Mouse (Mus musculus): ENCODE data around the gene Bcl9. TPM values are rescaled to one million over a fixed set of nuclear protein-coding genes. Genes with fewer than 3 reads are reported as not detected.

Bcl9 gene
- polyA plus RNA-seq, 1 experiment = 7.3 TPM

DNA sequence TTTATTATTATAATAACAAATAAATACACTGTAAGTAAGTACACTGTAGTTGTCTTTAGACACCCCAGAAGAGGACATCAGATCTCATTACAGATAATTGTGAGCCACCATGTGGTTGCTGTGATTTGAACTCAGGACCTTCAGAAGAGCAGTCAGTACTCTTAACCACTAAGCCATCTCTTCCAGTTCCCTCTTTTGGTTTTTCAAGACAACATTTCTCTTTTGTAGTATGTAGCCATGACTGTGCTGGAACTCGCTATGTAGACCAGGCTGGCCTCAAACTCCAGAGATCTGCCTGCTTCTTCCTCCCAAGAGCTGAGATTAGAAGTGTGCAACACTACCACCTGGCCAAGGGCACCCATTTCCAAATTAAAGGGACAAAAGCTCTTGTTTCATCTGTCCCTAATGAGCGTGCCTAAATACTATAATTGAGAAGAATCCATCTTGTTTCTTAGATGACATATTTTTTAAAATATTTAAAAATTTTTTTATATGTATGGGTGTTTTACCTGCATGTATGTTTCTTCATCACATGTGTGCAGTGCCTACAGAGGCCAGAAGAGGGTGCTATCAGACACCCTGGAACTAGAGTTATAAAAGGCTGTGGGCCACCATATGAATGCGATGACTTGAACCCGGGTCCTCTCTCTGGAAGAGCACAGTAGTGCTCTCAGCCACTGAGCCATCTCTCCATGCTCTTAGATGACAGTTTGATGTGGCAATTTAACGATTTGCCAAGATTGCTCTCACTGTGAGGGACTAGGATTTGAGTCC is 66.9 kb downstream of the Bcl9 start:
- H3K4me1 ChIP-seq (ENCODE audit: control insufficient read depth, insufficient read depth, insufficient read length, low read length) = no peaks in the 10 kb centered on the region
- no peak overlapping the region for H3K27ac ChIP-seq (replicated peaks; ENCODE audit: low read depth, low read length)
- H3K4me3 ChIP-seq (ENCODE audit: insufficient read depth, low read depth, low read length) = no peak overlapping the region

DNA sequence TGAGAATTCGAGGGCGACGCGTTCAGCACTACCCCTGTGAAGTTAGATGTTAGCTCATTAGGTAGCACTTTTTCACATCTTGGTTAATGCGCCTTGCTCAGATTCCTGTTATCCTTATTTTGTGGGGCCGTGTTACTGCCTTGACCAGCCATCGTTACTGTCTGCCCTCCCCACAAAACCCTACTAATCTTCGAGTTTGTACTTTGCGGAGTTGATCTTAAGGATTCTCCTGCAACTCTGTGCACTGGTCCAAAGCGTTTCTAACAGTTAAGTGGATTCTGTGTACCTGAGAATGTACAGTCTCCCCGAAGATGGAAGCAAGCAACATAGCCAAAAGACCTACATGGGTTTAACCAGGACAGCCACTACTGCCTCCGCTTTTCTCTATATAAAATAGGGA is 69.3 kb downstream of the Bcl9 start:
- H3K27ac ChIP-seq (replicated peaks; ENCODE audit: low read depth, low read length) = 0 out of 2 replicates have a peak overlapping the region, but pooled peaks have one; percentile 37
- H3K4me3 ChIP-seq (ENCODE audit: insufficient read depth, low read depth, low read length) = peak overlapping the region; percentile 74
- H3K4me1 ChIP-seq (ENCODE audit: control insufficient read depth, insufficient read depth, insufficient read length, low read length) = no peaks in the 10 kb centered on the region

DNA sequence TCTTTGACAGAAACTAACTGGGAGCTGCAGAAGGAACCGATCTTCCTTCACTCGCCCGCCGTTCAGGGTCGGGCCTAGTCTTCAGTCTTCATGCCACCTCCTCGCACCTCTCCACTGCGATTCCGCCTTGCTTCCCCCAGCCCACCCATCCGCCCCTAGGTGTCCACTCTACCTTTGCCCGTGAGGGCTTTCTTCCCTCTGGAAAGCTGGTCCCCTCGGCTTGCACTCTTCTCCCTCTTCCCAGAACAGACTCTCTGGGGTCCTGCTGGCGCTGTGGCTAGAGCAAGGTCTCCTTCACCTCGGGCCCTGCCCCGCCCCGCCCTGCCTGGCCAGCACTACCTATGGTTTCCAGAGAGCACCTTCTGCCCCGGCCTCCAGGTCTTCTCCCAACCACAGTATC is 69.7 kb downstream of the Bcl9 start:
- Histone ChIP-seq H3K4me1 (ENCODE audit: control insufficient read depth, insufficient read depth, insufficient read length, low read length) (no peaks in the 10 kb centered on the region), H3K27ac (replicated peaks; ENCODE audit: low read depth, low read length) (peak overlapping the region; percentile 37), H3K4me3 (ENCODE audit: insufficient read depth, low read depth, low read length) (peak overlapping the region; percentile 74)

DNA sequence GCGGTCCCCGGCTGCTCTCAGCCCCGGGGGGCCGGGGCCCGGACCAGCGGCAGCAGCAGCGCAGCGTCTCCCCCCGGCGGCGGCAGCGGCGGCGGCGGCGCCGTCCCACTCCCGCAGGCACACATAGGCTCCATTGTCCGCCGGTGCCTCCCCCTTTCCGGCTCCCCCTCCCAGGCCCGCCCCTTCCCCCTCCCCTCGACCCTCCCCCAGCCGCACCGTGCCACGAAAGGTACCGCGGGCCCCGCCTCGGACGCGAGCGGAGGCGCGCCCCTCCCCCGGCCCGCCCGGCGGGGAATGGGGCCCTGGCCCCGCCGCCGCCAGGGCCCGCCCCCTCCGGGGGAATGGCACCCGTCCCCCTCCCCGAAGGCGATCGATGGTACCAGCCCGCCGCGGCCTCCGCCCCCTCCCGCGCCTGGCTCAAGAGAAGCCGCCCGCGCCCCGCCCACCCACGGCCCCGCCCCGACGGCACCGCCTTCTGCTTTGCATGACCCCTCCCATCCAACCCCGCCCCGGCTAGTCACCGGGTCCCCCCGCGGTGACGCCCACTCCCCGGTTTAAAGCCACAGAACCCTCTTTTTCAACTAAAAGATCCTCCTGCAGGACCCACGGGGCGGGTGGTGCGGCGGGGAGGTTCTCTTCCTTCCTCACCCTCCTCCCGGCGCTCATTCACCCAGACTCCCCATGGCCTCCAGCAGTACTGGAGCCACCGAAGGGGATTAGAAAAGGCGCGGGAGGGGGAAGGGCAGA is 70.3 kb downstream of the Bcl9 start:
- H3K4me1 ChIP-seq (ENCODE audit: control insufficient read depth, insufficient read depth, insufficient read length, low read length) = no peaks in the 10 kb centered on the region
- H3K27ac ChIP-seq (replicated peaks; ENCODE audit: low read depth, low read length) = peak overlapping the region; percentile 37
- H3K4me3 ChIP-seq (ENCODE audit: insufficient read depth, low read depth, low read length) = peak overlapping the region; percentile 74

DNA sequence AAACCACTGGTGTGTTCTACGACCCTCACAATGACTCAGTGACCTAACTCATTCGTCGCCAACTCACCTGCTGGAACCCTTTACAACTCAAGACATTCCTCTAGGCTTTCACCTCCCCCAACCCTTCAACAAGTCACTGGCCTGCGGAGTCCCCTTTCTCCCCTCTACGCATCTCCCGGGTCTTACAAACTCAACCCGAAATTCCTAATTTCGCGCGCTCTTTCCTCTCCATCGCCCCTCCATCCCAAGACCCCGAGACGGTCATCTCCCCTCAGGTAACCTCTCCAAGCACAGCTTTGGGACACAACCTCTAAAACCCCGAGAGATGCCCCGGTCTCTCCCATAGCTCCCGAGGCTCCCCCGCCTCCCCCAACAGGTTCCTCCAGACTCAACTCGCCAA is 71.0 kb downstream of the Bcl9 start:
- Histone ChIP-seq H3K4me1 (ENCODE audit: control insufficient read depth, insufficient read depth, insufficient read length, low read length) (no peaks in the 10 kb centered on the region), H3K27ac (replicated peaks; ENCODE audit: low read depth, low read length) (no peak overlapping the region), H3K4me3 (ENCODE audit: insufficient read depth, low read depth, low read length) (peak overlapping the region; percentile 60)

DNA sequence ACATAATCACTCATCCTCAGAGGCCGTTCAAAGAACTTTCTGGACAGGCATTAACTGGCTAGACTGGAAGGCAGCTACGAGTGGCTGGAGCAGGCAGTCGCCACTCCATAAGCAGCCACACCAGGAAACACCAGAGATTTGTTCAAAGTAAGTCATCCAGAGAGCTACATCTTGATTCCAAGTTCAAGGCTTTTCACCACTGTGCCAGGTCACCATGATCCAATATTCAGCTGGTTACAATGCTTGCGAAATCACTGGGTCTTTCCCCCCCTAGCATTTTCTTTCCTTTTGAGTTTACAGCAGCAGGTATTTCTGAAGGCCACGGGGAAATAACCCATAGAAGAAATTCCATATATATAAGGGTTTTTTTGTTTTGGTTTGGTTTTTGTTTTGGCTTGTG is 72.5 kb downstream of the Bcl9 start:
- Histone ChIP-seq H3K4me3 (ENCODE audit: insufficient read depth, low read depth, low read length) (no peak overlapping the region), H3K27ac (replicated peaks; ENCODE audit: low read depth, low read length) (no peak overlapping the region), H3K4me1 (ENCODE audit: control insufficient read depth, insufficient read depth, insufficient read length, low read length) (no peaks in the 10 kb centered on the region)

DNA sequence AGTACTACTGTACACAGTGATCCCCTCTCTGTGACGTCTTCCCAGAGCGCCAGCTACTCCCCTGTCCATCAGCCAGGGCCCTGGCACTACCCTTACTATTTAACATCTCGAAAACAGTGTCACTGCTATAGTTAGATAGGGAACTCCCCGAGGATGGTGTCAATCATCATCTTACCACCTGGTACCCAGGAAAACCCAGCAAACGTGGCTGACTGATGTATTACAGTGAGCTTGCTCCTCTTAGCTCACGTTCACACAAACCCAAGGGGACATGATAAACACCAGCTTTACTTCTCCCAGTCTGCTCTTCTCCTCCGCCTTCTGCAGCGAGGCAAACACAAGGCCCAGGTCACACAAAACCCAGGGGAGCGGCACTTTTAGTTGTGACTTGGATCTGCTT is 74.5 kb downstream of the Bcl9 start:
- no peaks in the 10 kb centered on the region for H3K4me1 ChIP-seq (ENCODE audit: control insufficient read depth, insufficient read depth, insufficient read length, low read length)
- no peak overlapping the region for H3K27ac ChIP-seq (replicated peaks; ENCODE audit: low read depth, low read length)
- H3K4me3 ChIP-seq (ENCODE audit: insufficient read depth, low read depth, low read length) = no peak overlapping the region

DNA sequence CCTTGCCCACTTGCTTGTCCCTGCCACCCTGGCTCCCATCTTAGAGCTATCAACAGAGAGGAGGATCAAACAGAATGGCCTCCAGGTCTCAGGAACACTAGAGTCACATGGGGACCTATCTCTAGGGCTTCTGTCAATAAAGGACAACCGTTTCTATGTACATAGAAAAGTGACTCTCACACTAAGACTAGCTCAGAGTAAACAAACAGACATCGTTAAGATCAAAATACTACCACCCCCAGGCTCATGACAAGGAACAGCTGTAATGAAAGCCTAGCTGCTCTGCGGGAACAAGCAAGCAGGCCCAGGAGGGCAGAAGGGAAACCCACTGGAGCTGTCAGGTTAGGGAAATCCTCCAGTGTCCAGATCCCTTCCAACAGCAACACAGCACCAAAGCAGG is 82.2 kb downstream of the Bcl9 start:
- H3K4me3 ChIP-seq (ENCODE audit: insufficient read depth, low read depth, low read length) = no peak overlapping the region
- H3K27ac ChIP-seq (replicated peaks; ENCODE audit: low read depth, low read length) = no peak overlapping the region
- H3K4me1 ChIP-seq (ENCODE audit: control insufficient read depth, insufficient read depth, insufficient read length, low read length) = no peaks in the 10 kb centered on the region

DNA sequence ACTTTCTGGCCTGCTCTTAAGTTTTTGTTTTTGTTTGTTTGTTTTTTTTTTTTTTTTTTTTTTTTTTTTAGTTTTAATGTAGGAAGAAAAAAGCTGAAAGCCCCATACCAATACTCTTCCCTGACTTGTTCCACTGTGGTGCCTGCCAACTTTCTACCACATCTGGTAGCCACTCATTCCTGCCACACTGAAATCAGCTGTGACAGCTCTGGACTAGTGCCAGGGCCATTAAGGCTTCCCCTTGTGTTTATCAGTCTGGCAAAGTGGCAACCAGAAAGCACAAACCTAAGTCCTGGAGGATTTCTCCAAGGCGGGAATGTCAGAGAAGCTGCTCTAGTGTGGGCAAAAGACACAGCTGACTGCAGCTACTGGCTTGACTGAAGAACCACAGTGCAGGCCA is 83.3 kb downstream of the Bcl9 start:
- no peak overlapping the region for H3K4me3 ChIP-seq (ENCODE audit: insufficient read depth, low read depth, low read length)
- no peak overlapping the region for H3K27ac ChIP-seq (replicated peaks; ENCODE audit: low read depth, low read length)
- no peaks in the 10 kb centered on the region for H3K4me1 ChIP-seq (ENCODE audit: control insufficient read depth, insufficient read depth, insufficient read length, low read length)

DNA sequence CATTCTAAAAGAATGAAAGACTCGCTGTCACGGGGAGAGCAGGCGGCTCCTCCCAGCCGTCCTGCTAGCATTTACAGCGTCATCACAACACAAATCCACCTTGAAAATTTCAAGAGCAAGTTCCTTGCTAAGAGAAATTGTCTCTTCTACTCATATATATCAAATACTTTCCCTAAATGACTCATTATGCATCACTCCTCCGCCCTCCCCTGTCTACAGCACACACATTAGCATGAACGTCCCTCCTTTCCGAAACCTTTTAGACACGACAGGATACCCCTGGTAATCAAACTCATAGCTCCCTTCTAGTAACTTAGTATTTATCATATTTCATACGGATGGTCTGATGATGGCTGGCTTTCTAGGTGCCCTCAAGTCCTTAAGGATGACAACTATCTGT is 83.8 kb downstream of the Bcl9 start:
- Histone ChIP-seq H3K4me1 (ENCODE audit: control insufficient read depth, insufficient read depth, insufficient read length, low read length) (no peaks in the 10 kb centered on the region), H3K27ac (replicated peaks; ENCODE audit: low read depth, low read length) (no peak overlapping the region), H3K4me3 (ENCODE audit: insufficient read depth, low read depth, low read length) (no peak overlapping the region)

DNA sequence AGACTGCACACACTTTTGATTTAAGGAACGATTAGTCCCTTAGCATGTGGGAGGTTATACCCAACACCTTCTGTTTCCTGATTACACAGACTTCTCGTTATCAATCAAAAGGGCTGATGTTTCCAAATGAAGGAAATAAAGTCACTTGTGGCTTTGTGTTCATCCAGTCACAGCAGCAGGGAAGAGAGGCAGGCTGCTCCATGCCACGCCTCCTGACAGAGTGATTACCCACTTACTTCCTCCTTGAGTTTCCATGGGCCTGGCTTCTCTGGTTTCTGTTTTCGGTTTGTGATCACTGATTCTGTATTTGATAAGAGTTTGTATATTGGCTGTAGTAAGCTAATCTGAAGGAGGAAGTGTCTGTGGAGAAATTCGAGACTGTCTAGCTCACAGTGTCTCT is 86.5 kb downstream of the Bcl9 start:
- Histone ChIP-seq H3K4me1 (ENCODE audit: control insufficient read depth, insufficient read depth, insufficient read length, low read length) (no peaks in the 10 kb centered on the region), H3K4me3 (ENCODE audit: insufficient read depth, low read depth, low read length) (no peak overlapping the region)

DNA sequence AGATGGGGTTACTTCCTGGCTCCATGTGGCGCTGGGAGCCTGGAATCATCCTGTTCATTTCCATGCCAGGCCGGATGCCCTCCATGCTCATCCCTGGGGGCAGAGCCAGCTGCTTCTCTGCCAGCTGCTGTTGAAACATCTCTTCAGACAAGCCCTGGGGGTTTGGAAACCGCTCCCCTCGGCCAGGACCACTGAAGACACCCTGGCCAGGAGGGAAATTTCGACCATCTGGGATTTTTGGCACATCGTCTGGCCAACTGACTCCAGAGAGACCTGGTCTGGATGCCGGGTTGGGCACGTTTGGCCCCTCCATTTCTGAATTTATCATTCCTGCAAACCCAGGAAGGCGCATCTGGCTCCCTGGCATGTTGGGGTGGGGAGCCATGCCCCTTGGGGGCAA is 88.4 kb downstream of the Bcl9 start:
- H3K4me1 ChIP-seq (ENCODE audit: control insufficient read depth, insufficient read depth, insufficient read length, low read length) = no peaks in the 10 kb centered on the region
- no peak overlapping the region for H3K4me3 ChIP-seq (ENCODE audit: insufficient read depth, low read depth, low read length)
- H3K27ac ChIP-seq (replicated peaks; ENCODE audit: low read depth, low read length) = no peak overlapping the region

More for the DNA sequence above, 86.5 kb downstream of the Bcl9 start:
- no peak overlapping the region for H3K27ac ChIP-seq (replicated peaks; ENCODE audit: low read depth, low read length)

DNA sequence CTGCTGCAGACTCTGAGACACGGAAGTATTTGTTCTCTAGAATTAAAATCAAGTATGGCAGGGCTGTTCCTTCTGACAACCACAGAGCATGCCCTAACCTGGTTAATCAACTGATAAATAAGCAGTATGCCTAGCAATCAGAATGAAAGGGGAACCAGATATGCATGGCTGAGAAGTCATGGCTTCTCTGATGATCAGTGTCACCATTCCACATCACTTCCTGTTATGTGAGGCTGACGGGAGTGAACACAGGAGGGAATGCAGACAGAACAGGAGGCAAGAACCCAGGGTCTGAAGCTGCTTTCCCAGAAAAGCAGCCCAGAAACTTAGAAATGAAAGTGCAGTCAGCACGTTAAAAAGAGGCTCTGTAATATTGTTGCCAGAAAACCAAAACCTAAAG is 91.2 kb downstream of the Bcl9 start:
- Histone ChIP-seq H3K4me3 (ENCODE audit: insufficient read depth, low read depth, low read length) (no peak overlapping the region), H3K27ac (replicated peaks; ENCODE audit: low read depth, low read length) (no peak overlapping the region), H3K4me1 (ENCODE audit: control insufficient read depth, insufficient read depth, insufficient read length, low read length) (no peaks in the 10 kb centered on the region)

DNA sequence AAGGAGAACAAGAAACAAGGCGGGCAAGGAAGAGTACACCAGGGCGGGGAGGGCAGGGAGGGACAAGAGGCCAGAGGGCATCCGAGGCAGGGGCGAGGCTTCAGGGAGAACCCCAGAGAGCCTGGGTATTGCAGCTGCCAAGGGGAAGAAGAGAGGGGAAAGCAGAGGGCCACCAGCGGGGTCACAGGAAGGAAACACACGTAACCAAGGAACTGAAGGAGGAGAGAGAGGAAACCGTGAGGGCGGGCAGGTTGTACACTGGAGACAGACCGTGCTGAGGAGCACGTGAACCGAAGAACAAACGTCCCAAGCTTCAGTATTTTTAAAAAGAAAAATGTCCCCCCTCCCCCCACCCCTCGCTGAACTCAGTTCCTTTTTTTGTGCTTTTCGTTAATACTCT is 93.8 kb downstream of the Bcl9 start:
- Histone ChIP-seq H3K27ac (replicated peaks; ENCODE audit: low read depth, low read length) (no peak overlapping the region), H3K4me1 (ENCODE audit: control insufficient read depth, insufficient read depth, insufficient read length, low read length) (no peaks in the 10 kb centered on the region), H3K4me3 (ENCODE audit: insufficient read depth, low read depth, low read length) (0 out of 2 replicates have a peak overlapping the region, but pooled peaks have one; percentile 7)

DNA sequence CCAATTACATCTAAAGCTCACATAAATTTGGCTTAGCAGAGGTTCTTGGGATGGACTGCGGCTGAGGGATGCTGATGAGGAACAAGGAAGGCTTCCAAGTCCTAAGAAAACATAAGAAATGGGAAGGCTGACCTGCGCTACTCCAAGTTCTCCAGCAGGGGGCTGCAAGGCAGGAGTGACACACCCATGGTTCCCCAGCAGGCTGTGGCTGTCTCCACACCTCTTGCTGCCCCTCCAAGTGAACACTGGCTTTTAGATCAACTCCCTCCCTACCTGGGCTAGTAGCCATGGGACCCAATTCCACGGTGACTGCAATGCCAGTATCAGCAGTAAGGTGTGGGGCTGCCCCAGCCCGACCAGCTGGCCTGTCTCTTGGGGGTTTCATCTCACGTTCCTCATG is 95.8 kb downstream of the Bcl9 start:
- no peaks in the 10 kb centered on the region for H3K4me1 ChIP-seq (ENCODE audit: control insufficient read depth, insufficient read depth, insufficient read length, low read length)
- no peak overlapping the region for H3K27ac ChIP-seq (replicated peaks; ENCODE audit: low read depth, low read length)
- H3K4me3 ChIP-seq (ENCODE audit: insufficient read depth, low read depth, low read length) = no peak overlapping the region

DNA sequence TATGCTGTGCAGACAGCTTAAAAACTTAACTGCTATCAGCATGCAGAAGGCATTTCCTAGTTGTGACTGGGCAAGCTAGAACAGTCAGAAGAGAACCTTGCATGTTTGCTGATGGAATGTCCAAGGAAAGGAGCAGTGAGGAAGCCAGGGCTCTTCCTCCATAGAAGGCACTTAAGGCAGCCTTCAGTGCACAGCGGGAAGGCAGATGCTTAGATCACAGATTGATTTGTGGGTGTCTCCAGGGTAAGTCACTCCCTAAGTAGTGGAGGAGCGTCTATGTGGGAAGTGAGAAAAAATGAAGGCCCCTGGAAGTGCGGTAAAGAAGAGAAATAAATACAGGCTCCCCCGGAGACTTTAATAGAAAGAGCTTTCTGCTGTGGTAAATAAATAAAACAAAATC is 98.5 kb downstream of the Bcl9 start:
- Histone ChIP-seq H3K27ac (replicated peaks; ENCODE audit: low read depth, low read length) (no peak overlapping the region), H3K4me1 (ENCODE audit: control insufficient read depth, insufficient read depth, insufficient read length, low read length) (no peaks in the 10 kb centered on the region), H3K4me3 (ENCODE audit: insufficient read depth, low read depth, low read length) (no peak overlapping the region)
